Mouse (Mus musculus) lung, postnatal 0 days (tissue): ENCODE results near the gene Zfp57. TPM values are rescaled to one million over a fixed set of nuclear protein-coding genes. Genes with fewer than 3 reads are reported as not detected.

Experiments
- ATAC-seq: fragments of 200-750 bp; cut with Nextera tagmentation; 2 replicates; pipeline ENCODE4 v1.8.0; 2017; ENCODE audit warnings: moderate library complexity
- DNase-seq: peaks from one replicate; pipeline ENCODE4 v3.0.0-alpha.2; 2016; ENCODE audit warnings: low spot score
- H3K27ac ChIP-seq: fragments of 300-500 bp; sonication (generic); 2 replicates; pipeline ENCODE4 v1.5.1; 2014; ENCODE audit warnings: antibody characterized with exemption, mild to moderate bottlenecking, low read length, mixed read lengths
- H3K27me3 ChIP-seq: fragments of 300-500 bp; sonication (generic); replicated peaks from 2 replicates; pipeline ENCODE4 v1.6.1; 2014; ENCODE audit warnings: low read length, mixed read lengths; ENCODE audit not compliant: insufficient read depth
- H3K36me3 ChIP-seq: fragments of 300-500 bp; sonication (generic); 2 replicates; pipeline ENCODE4 v1.6.1; 2014; ENCODE audit warnings: low read length, mixed read lengths; ENCODE audit not compliant: insufficient read depth
- H3K4me1 ChIP-seq: fragments of 300-500 bp; sonication (generic); 2 replicates; pipeline ENCODE4 v1.6.1; 2014; ENCODE audit warnings: antibody characterized with exemption, low read depth, low read length, mixed read lengths; ENCODE audit not compliant: insufficient read depth
- H3K4me2 ChIP-seq: fragments of 300-500 bp; sonication (generic); replicated peaks from 2 replicates; pipeline ENCODE4 v1.6.1; 2014; ENCODE audit warnings: low read depth, mild to moderate bottlenecking, low read length, moderate library complexity, mixed read lengths
- H3K4me3 ChIP-seq: fragments of 300-500 bp; sonication (generic); 2 replicates; pipeline ENCODE4 v1.5.1; 2014; ENCODE audit warnings: low read depth, low read length
- H3K9ac ChIP-seq: fragments of 300-500 bp; sonication (generic); replicated peaks from 2 replicates; pipeline ENCODE4 v1.6.1; 2014; ENCODE audit warnings: low read depth, mild to moderate bottlenecking
- H3K9me3 ChIP-seq: fragments of 300-500 bp; sonication (generic); 2 replicates; pipeline ENCODE4 v1.6.1; 2016; ENCODE audit warnings: low read length, mixed read lengths
- CTCF ChIP-seq: IDR thresholded peaks from 2 replicates; pipeline ENCODE4 v1.5.1; 2016; ENCODE audit warnings: antibody characterized with exemption, mild to moderate bottlenecking
- EP300 ChIP-seq: IDR thresholded peaks from 2 replicates; pipeline ENCODE4 v1.6.1; 2016; ENCODE audit warnings: antibody characterized with exemption, mild to moderate bottlenecking, control low read depth
- WGBS: fragments of 180-500 bp; shearing (Covaris S2); extraction: QIAGEN DNeasy Blood & Tissue Kit; methylation state at CpG from one replicate; pipeline ENCODE4 v1.1.7; 2014; 5-methylcytosine and 5-hydroxymethylcytosine counted together
- polyA plus RNA-seq: library from polyadenylated mRNA; unstranded; fragments of >200 nt; fragmentation: Nextera tagmentation; extraction: Ambion mirVana; gene quantifications from 2 replicates; pipeline ENCODE4 v1.2.1, GENCODE M21; 2015

The Zfp57 gene
- polyA plus RNA-seq, result 35.6 and 44.3 TPM in 2 replicates

DNA sequence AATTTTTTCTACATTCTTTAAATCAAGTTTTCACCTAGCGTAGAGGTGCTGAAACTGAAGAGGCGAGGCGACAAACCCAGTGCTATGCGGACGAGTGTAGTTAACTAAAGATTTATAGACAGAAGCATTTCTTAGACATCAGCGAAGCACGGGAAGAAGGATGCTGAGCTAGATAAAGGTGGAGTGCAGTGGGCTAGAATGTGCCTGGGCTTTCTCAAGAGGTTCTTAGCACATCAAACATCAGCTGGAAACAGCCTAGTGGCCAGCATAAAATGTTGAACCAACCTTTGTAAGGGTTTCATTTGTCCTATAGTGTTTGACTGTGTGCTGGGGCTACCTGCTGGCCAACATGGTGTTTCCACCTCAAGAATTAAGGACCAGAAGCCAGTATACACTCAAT lies at the start of gene Zfp57:
TSS of gene Zfp57 (plus strand) at position 301 of the 400 bp plus-strand sequence.
- ATAC-seq, result no peak
- Histone ChIP-seq H3K4me1 (peaks cover 6% of the 10 kb centered on the region), H3K4me3 (no peak within 1 kb of the TSS), H3K27ac (no peak within 1 kb of the TSS), H3K9me3 (no peaks in the 10 kb centered on the region), H3K4me2 (peak within 1 kb of the TSS; percentile 93), H3K9ac (no peak within 1 kb of the TSS), H3K36me3 (no peaks in the 10 kb centered on the region), H3K27me3 (no peaks in the 10 kb centered on the region)
- no peak for TF ChIP-seq CTCF
- DNase-seq, result no peak
- 92% methylated on average over 7 of the region's 7 CpGs for WGBS

DNA sequence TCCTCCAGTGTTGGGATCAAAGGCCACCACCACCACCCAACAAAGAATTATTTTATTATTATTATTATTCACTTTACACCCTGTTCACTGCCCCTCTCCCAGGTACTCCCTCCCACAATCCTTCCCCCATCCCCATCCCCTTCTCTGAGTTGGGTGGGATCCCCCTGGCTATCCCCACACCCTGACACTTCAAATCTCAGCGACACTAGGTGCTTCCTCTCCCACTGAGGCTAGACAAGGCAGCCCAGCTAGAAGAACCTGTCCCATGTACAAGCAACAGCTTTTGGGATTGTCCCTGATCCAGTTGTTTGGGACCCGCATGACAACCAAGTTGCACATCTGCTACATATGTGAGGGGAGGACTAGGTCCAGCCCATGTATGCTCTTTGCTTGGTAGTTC lies 48.3 kb upstream of the Zfp57 start:
- H3K9me3 ChIP-seq, result no peaks in the 10 kb centered on the region
- H3K27me3 ChIP-seq, result no peaks in the 10 kb centered on the region
- no peak overlapping the region for H3K27ac ChIP-seq
- DNase-seq (no peak), ATAC-seq (no peak)
- H3K4me2 ChIP-seq, result no peak overlapping the region
- peaks cover 8% of the 10 kb centered on the region; the same call in 1 of the 2 replicates for H3K4me1 ChIP-seq
- no peak overlapping the region for H3K9ac ChIP-seq
- no peak overlapping the region for H3K4me3 ChIP-seq
- 0 out of 2 replicates have a peak, but pooled peaks cover 7% of the 10 kb centered on the region for H3K36me3 ChIP-seq
- TF ChIP-seq EP300 (no peak), CTCF (no peak)
- WGBS, result 88% methylated on average over 2 of the region's 2 CpGs

DNA sequence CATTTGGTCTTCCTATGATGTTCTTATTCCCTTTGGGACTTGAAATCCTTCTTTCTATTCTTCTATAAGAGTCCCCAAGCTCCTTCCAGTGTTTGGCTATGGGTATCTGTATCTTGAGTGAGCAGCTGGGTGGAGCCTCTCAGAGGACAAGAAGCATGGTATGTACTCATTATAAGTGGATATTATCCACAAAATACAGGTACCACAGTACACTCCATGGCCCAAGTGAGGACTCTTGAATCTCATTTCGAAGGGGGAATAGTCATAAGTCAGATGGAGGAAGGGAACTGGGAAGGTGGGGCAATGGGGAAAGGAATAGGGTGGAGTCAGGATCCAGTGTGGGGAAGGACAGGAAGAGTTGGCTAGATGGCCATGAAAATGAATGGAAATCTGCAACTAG lies 47.9 kb upstream of the Zfp57 start:
- DNase-seq, result peak; percentile 50
- Histone ChIP-seq H3K27me3 (no peaks in the 10 kb centered on the region), H3K9me3 (no peaks in the 10 kb centered on the region), H3K36me3 (0 out of 2 replicates have a peak, but pooled peaks cover 7% of the 10 kb centered on the region), H3K27ac (no peak overlapping the region), H3K9ac (no peak overlapping the region), H3K4me1 (peaks cover 9% of the 10 kb centered on the region; the same call in 1 of the 2 replicates), H3K4me2 (no peak overlapping the region), H3K4me3 (no peak overlapping the region)
- TF ChIP-seq EP300 (peak; percentile 94), CTCF (no peak)
- 60% methylated on average over 1 of the region's 1 CpGs for WGBS
- peak; percentile 10; the same call in 1 of the 2 replicates for ATAC-seq

DNA sequence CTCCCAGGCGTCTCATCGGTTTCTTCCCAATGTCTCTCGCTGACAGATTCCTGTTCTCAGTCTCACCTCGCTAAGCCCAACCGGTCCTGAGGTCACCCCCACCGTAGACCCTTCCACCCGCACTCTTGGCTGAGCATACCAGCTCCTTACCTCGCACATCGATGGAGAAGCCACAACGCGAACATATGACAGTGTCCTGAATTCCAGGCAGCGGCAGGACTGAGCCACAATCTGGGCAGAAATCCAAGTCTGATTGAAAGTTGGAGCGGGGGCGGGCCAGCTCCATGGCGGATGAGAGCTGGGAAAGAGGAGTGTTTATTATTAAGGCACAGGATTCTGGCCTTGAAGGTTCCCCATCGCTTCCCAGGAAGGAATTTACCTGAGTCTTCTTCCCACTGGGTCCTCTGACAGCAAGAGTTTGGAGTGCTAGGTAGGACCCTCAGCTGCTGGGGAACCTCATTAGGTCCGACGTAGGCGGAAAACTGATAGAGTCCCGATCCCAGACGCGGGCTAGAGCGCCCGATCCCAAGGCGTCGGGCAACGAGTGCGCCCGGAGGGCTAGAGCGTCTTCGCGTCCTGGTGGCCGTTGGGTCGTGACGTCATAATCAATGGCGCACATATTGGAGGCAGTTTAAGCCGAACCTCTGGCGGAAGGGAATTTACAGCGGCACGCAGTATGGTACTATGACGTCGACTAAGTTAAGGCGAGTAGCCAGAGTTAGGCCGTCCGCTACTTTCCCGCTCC lies 42.8 kb upstream of the Zfp57 start, which contains the start of the genes Znrd1 and Znrd1as:
TSS of gene Znrd1 (minus strand) at position 561 of the 745 bp plus-strand sequence.
TSS of gene Znrd1as (plus strand) at position 594 of the 745 bp plus-strand sequence.
- DNase-seq (peak; percentile 98), ATAC-seq (peak; percentile 98)
- WGBS, result under 1% methylated on average over 46 of the region's 46 CpGs
- 0 out of 2 replicates have a peak, but pooled peaks cover 7% of the 10 kb centered on the region for H3K36me3 ChIP-seq
- H3K4me1 ChIP-seq, result peaks cover 5% of the 10 kb centered on the region; the same call in 1 of the 2 replicates
- H3K9ac ChIP-seq, result peak within 1 kb of the TSS; percentile 70
- peak within 1 kb of the TSS; percentile 54 for H3K27ac ChIP-seq
- no peaks in the 10 kb centered on the region for H3K9me3 ChIP-seq
- peak within 1 kb of the TSS; percentile 68 for H3K4me3 ChIP-seq
- no peaks in the 10 kb centered on the region for H3K27me3 ChIP-seq
- TF ChIP-seq CTCF (0 out of 2 replicates have a peak, but pooled peaks have one; percentile 21), EP300 (peak; percentile 77; the same call in 1 of the 2 replicates)
- peak within 1 kb of the TSS; percentile 65 for H3K4me2 ChIP-seq

DNA sequence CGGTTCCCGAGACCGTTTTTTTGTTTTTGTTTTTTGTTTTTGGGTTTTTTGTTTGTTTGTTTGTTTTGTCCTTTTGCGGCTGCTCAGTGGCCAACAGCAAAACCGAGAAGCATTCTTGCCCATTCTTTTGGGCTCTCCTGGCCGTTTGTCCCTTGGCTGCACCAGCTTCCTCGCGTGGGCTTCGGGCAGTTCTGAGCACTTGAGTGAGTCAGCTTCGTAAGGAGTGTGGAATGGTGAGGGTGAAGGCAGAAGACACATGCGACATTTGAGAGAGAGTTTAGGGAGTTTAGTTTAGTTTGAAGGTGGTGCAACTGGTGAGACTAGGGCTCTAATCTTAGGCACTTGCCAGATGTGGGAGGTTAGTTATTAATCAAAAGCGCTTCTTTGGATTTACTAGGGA lies 42.1 kb upstream of the Zfp57 start:
- Histone ChIP-seq H3K4me2 (peak overlapping the region; percentile 65), H3K4me3 (peak overlapping the region; percentile 68), H3K27ac (peak overlapping the region; percentile 54; the same call in 1 of the 2 replicates), H3K27me3 (no peaks in the 10 kb centered on the region), H3K9me3 (no peaks in the 10 kb centered on the region), H3K9ac (peak overlapping the region; percentile 70), H3K4me1 (peaks cover 5% of the 10 kb centered on the region; the same call in 1 of the 2 replicates), H3K36me3 (0 out of 2 replicates have a peak, but pooled peaks cover 7% of the 10 kb centered on the region)
- TF ChIP-seq CTCF, result no peak
- no peak for TF ChIP-seq EP300
- DNase-seq (peak; percentile 55), ATAC-seq (0 out of 2 replicates have a peak, but pooled peaks have one; percentile 18)
- 6% methylated on average over 12 of the region's 12 CpGs for WGBS

DNA sequence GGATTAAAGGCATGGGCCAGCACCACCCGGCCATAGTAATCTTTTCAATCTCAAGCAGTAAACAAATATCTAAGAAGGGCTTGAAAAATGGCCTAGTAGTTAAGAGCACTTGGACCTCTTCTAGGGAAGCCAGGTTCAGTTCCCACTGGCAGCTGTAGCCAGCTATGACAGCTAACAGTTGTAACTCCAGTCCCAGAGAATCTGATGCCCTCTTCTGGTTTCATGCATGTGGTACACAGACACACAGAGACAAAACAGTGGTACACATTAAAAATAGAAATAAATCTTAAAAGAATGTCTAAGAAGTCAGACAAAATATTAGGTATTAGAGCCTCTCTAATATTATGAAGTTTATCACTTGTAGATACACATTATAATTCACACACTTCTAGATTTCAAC lies 39.8 kb upstream of the Zfp57 start:
- 44% methylated on average over 1 of the region's 1 CpGs for WGBS
- Histone ChIP-seq H3K4me3 (no peak overlapping the region), H3K4me2 (no peak overlapping the region), H3K27me3 (no peaks in the 10 kb centered on the region), H3K27ac (no peak overlapping the region), H3K9ac (no peak overlapping the region), H3K4me1 (peaks cover 5% of the 10 kb centered on the region; the same call in 1 of the 2 replicates), H3K36me3 (no peaks in the 10 kb centered on the region), H3K9me3 (no peaks in the 10 kb centered on the region)
- DNase-seq (no peak), ATAC-seq (no peak)
- TF ChIP-seq EP300 (no peak), CTCF (peak; percentile 16)
